Mouse (Mus musculus) liver, postnatal 0 days (tissue): ENCODE results near the gene Otulinl. TPM values are rescaled to one million over a fixed set of nuclear protein-coding genes. Genes with fewer than 3 reads are reported as not detected.

Experiments
- ATAC-seq: fragments of 200-750 bp; cut with Nextera tagmentation; 2 replicates; pipeline ENCODE4 v1.8.0; 2017; ENCODE audit warnings: mild to moderate bottlenecking, moderate library complexity
- DNase-seq: peaks from one replicate; pipeline ENCODE4 v3.0.0-alpha.2; 2016
- H3K27ac ChIP-seq: fragments of 300-500 bp; sonication (generic); 2 replicates; pipeline ENCODE4 v1.5.1; 2014; ENCODE audit warnings: antibody characterized with exemption, moderate library complexity, mild to moderate bottlenecking, low read depth
- H3K27me3 ChIP-seq: fragments of 300-500 bp; sonication (generic); 2 replicates; pipeline ENCODE4 v1.6.1; 2014; ENCODE audit warnings: low read length, control low read depth, mixed read lengths; ENCODE audit not compliant: insufficient read depth
- H3K36me3 ChIP-seq: fragments of 300-500 bp; sonication (generic); replicated peaks from 2 replicates; pipeline ENCODE4 v1.6.1; 2014; ENCODE audit warnings: mild to moderate bottlenecking, control low read depth, low read length, moderate library complexity, mixed read lengths; ENCODE audit not compliant: insufficient read depth
- H3K4me1 ChIP-seq: fragments of 300-500 bp; sonication (generic); 2 replicates; pipeline ENCODE4 v1.6.1; 2014; ENCODE audit warnings: antibody characterized with exemption, mild to moderate bottlenecking, control low read depth; ENCODE audit not compliant: insufficient read depth
- H3K4me2 ChIP-seq: fragments of 300-500 bp; sonication (generic); 2 replicates; pipeline ENCODE4 v1.6.1; 2014; ENCODE audit warnings: low read depth, mild to moderate bottlenecking, low read length, moderate library complexity, mixed read lengths
- H3K4me3 ChIP-seq: fragments of 300-500 bp; sonication (generic); 2 replicates; pipeline ENCODE4 v1.5.1; 2014; ENCODE audit warnings: low read depth, low read length
- H3K9ac ChIP-seq: fragments of 300-500 bp; sonication (generic); replicated peaks from 2 replicates; pipeline ENCODE4 v1.6.1; 2014; ENCODE audit warnings: mild to moderate bottlenecking, moderate library complexity
- H3K9me3 ChIP-seq: fragments of 300-500 bp; sonication (generic); 2 replicates; pipeline ENCODE4 v1.6.1; 2016; ENCODE audit warnings: mild to moderate bottlenecking, control low read depth, low read length, mixed read lengths
- CTCF ChIP-seq: sonication (generic); IDR thresholded peaks from 2 replicates; pipeline ENCODE4 v1.5.1; 2016; ENCODE audit warnings: antibody characterized with exemption, low read depth
- EP300 ChIP-seq: IDR thresholded peaks from 2 replicates; pipeline ENCODE4 v1.6.1; 2016; ENCODE audit warnings: antibody characterized with exemption, low read depth, mild to moderate bottlenecking
- WGBS: fragments of 180-500 bp; shearing (Covaris S2); extraction: QIAGEN DNeasy Blood & Tissue Kit; methylation state at CpG from one replicate; pipeline ENCODE4 v1.1.7; 2014; ENCODE audit not compliant: insufficient replicate concordance; 5-methylcytosine and 5-hydroxymethylcytosine counted together
- polyA plus RNA-seq: library from polyadenylated mRNA; unstranded; fragments of >200 nt; fragmentation: Nextera tagmentation; extraction: Ambion mirVana; gene quantifications from 2 replicates; pipeline ENCODE4 v1.2.1, GENCODE M21; 2015

Gene Otulinl
- polyA plus RNA-seq, 1 experiment from 2014 or later, result 12.3 TPM

DNA sequence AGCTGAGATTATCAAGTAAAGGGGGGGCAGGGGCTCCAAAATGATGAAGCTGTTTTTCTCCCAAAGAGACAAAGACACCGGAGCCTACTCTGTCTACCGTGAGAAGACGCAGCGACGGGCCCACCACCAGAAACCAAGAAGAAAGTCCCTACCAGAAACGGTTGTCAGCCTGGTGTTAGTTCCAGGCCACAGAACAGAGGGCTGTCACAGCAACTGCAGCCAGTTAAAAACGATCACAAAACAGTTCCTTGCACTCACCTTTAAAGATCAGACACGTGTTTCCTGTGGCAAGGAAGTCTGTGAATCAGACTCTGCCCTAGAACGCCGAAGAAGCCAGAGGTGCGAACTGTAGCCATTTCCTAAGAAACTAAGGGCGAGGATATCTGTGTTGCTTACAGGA, 40.2 kb downstream of the Otulinl start:
- no peak overlapping the region for H3K4me3 ChIP-seq
- H3K27ac ChIP-seq, result no peak overlapping the region
- TF ChIP-seq EP300, result no peak
- no peak for TF ChIP-seq CTCF
- no peaks in the 10 kb centered on the region for H3K36me3 ChIP-seq
- ATAC-seq (no peak), DNase-seq (no peak)
- WGBS, result 35% methylated on average over 12 of the region's 12 CpGs
- H3K9me3 ChIP-seq, result no peaks in the 10 kb centered on the region
- no peaks in the 10 kb centered on the region for H3K4me1 ChIP-seq
- H3K27me3 ChIP-seq, result no peaks in the 10 kb centered on the region
- no peak overlapping the region for H3K9ac ChIP-seq
- H3K4me2 ChIP-seq, result no peak overlapping the region

DNA sequence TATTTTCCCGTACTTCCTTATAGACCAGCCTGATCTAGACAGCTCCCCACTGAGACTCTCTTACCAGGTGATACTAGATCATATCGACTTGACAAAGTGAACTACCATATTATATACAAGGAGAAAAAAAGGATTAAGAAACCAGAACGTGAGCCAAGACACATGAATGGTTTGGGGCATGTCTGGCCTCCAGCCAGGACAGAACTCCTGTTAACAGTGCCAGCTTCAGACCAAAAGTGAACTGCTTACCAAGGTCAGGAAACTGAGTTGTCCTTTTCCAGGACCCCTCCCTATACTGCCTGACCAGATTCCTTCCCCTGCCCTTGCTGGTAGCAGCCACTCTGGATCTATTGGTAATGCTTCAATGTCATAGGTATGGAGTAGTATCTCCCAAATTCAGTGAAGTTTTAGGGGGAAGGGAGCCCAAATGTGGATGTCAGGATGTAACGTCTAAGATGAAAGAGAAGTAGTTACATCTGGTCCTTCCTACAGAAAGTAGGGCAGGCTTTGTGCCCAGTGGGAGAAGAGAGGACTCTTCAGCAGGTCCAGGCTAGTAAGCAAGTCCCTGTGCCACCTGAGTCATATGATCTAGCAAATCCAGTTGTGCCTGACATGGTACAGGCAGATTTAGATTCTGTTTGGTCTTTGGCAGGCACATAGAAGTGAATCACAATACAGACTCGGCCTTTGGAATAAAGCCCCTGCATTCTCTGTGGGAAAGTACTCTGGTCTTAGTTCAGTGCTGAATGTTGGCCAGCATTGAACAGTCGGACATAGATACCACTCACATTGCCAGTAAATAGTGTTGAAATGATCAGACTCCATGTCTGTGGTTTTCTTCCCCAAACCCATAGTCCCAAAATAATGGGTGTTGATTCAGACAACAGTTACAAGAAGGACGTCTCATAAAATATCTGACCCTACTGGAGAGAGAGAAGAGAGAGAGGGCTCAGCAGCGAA, 47.2 kb downstream of the Otulinl start:
- no peak for DNase-seq
- ATAC-seq, result no peak
- H3K27ac ChIP-seq, result no peak overlapping the region

DNA sequence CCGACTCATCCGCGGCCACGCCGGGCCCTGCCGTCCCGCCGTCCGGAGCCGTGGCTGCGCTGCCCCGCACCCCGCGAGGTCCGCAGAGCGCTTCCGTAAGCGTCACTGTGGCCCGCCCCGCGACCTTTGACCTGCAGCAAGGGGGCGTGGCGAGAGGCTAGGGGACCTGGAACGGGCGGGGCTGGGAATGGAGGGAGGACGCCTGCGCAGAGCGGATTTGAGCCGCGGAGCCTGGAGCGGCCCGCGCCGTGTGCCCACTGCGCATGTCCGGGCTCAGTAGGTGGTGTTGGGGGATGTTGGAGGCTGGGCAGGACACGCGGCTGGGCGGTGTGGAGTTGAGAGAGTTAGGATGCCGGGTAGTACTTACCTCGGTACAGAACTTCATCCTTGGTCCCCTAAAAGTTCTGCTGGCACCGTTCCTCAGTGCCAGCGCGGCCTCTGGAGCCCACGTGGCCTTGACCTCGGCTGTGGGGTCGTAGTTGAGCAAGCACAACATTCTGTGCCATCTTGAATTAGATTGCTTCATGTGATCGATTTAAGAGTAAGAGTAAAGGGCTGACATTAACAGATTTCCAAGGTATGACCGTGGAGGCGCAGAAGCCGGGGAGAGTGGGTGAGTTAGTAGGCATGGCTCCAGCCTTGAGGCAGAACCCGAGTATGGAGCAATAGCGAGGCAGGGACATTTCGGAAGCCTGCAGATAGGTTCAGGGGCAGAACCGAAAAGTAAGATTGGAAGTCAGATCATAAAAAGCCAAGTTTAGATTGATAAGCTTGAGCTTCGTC, 50.6 kb downstream of the Otulinl start, which contains the start of gene Otulin:
Gene Otulin, minus strand, starts transcription at position 93 of the 783 bp plus-strand sequence.
- Histone ChIP-seq H3K9ac (peak within 1 kb of the TSS; percentile 97), H3K9me3 (no peaks in the 10 kb centered on the region), H3K27me3 (no peaks in the 10 kb centered on the region), H3K4me3 (peak within 1 kb of the TSS; percentile 86), H3K4me2 (peak within 1 kb of the TSS; percentile 85), H3K27ac (peak within 1 kb of the TSS; percentile 89), H3K4me1 (peaks cover 39% of the 10 kb centered on the region), H3K36me3 (peaks cover 4% of the 10 kb centered on the region; the same call in 1 of the 2 replicates)
- peak; percentile 99 for DNase-seq
- peak; percentile 95 for ATAC-seq
- WGBS, result 7% methylated on average over 56 of the region's 56 CpGs
- peak; percentile 24; the same call in 1 of the 2 replicates for TF ChIP-seq CTCF
- no peak for TF ChIP-seq EP300

More for the DNA sequence above, 47.2 kb downstream of the Otulinl start:
- Histone ChIP-seq H3K4me1 (peaks cover 10% of the 10 kb centered on the region; the same call in 1 of the 2 replicates), H3K4me2 (no peak overlapping the region), H3K27me3 (no peaks in the 10 kb centered on the region), H3K4me3 (no peak overlapping the region), H3K9me3 (no peaks in the 10 kb centered on the region), H3K9ac (no peak overlapping the region), H3K36me3 (no peaks in the 10 kb centered on the region)
- TF ChIP-seq CTCF (no peak), EP300 (no peak)
- 77% methylated on average over 8 of the region's 8 CpGs for WGBS

DNA sequence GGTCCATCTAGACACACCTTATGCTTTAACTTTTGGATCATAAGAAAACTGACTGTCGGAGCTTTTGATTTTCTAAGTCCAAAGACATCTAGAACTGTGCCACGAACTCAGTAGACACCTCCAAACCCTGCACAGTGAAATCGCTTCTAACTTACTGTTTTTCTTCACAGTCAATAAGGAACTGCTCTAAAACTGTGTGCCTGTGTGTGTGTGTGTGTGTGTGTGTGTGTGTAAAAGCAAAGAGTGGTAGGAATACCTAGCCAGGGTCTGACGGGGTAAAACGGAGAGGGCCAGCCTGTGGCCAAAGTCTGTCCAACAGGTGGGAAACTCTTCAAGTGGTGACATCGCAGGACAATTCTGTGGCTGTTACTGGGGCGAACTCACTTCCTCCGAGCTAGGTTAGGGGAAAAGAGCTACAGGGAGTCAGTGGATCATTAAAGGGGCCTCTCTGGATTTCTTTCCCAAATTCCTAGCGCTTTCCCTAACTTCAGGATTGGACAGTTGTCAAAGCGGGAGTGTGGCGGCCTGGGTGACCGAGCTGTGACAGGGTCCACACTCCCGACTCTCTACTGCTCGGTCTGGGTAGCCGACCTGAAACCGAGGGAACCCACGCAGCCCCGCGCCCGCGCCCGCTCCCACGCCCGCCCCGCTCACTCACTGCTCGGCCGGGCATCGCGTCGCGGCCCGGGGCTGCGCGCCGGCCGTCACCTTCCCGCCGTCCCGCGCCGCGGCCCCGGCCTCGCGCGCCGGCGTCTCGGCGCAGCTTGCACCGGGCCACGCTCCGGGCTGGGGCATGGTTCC, 51.4 kb downstream of the Otulinl start:
- WGBS, result 2% methylated on average over 34 of the region's 53 CpGs
- peak; percentile 53 for ATAC-seq

DNA sequence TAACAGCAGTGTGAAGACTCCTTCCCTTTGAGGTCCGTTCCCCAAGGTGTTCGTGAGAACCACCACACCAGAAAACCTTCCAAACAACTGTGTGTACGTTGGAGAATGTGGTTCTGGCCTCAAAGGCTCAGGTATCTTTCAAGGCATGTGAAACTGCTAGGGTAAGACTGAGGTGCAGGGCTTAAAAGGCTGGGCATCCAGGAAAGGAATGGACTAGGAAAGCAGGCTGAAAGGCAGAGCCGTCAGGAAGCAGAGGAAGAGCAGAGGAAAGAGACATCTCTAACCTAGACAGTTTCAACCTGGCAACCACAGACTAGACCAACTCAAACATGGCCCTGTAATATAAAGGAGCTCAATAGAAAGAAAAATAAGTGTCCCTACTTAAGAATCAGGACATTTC, 52.3 kb downstream of the Otulinl start:
- H3K27ac ChIP-seq, result no peak overlapping the region
- peak overlapping the region; percentile 85 for H3K4me2 ChIP-seq
- peaks cover 51% of the 10 kb centered on the region for H3K4me1 ChIP-seq
- H3K9ac ChIP-seq, result no peak overlapping the region; the same call in 1 of the 2 replicates
- DNase-seq, result no peak
- no peak for ATAC-seq
- TF ChIP-seq EP300, result no peak
- TF ChIP-seq CTCF, result no peak
- H3K4me3 ChIP-seq, result peak overlapping the region; percentile 86
- 71% methylated on average over 4 of the region's 4 CpGs for WGBS
- no peaks in the 10 kb centered on the region for H3K27me3 ChIP-seq
- H3K36me3 ChIP-seq, result peaks cover 4% of the 10 kb centered on the region; the same call in 1 of the 2 replicates
- no peaks in the 10 kb centered on the region for H3K9me3 ChIP-seq

More for the DNA sequence above, 51.4 kb downstream of the Otulinl start:
- Histone ChIP-seq H3K27me3 (no peaks in the 10 kb centered on the region), H3K4me3 (peak overlapping the region; percentile 86), H3K27ac (peak overlapping the region; percentile 89), H3K9ac (peak overlapping the region; percentile 97), H3K9me3 (no peaks in the 10 kb centered on the region), H3K4me2 (peak overlapping the region; percentile 85), H3K4me1 (peaks cover 42% of the 10 kb centered on the region), H3K36me3 (peaks cover 4% of the 10 kb centered on the region; the same call in 1 of the 2 replicates)
- peak; percentile 38 for DNase-seq
- TF ChIP-seq EP300, result no peak
- TF ChIP-seq CTCF, result no peak
